32 mouse cellular contexts compared by ENCODE assay signal in the genomic region with DNA sequence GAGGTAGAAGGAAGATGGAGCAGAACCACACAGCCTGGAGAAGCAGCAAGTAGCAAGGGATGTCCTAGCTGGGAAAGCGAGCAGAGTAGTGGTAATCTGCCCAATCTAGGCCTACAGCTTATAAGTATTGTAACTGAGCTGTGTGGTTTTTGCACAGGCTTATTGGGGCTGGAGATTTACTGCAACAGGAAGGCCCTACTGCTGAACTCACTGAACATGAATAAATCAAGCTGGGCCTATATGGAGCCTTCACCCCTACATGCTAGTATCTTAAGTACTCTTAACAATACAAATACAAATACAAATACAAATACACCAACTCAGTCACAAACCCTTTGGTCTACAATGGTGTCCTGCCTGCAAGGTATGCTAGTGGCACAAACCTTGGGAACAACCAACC.
"Had no signal": no experiment of that assay in that cellular context is flagged by ENCODE, and none has a peak within 500 bp of the region (broad histone marks: within the 10 kb centered on the region; RNA-seq: fewer than 3 reads in every experiment).

No protein-coding gene starts in this region.

- H3K27me3 ChIP-seq: limb, embryonic 12.5 days; limb, embryonic 13.5 days; limb, embryonic 15.5 days; liver, embryonic 12.5 days; liver, embryonic 13.5 days; liver, embryonic 15.5 days; lung, embryonic 15.5 days; megakaryocyte, embryonic 14.5 days; midbrain, embryonic 12.5 days; midbrain, embryonic 13.5 days; midbrain, embryonic 15.5 days; neural tube, embryonic 12.5 days; neural tube, embryonic 13.5 days had no signal

- H3K4me2 ChIP-seq: limb, embryonic 12.5 days; limb, embryonic 13.5 days; limb, embryonic 15.5 days; liver, embryonic 11.5 days; liver, embryonic 12.5 days; liver, embryonic 13.5 days; liver, embryonic 15.5 days; lung, embryonic 14.5 days; lung, embryonic 15.5 days; midbrain, embryonic 11.5 days; midbrain, embryonic 12.5 days; midbrain, embryonic 13.5 days; midbrain, embryonic 15.5 days; neural tube, embryonic 12.5 days; neural tube, embryonic 13.5 days had no signal

- H3K9me3 ChIP-seq: limb, embryonic 10.5 days; limb, embryonic 12.5 days; limb, embryonic 13.5 days; limb, embryonic 15.5 days; liver, embryonic 12.5 days; liver, embryonic 13.5 days; liver, embryonic 15.5 days; lung, embryonic 15.5 days; megakaryocyte, embryonic 14.5 days; midbrain, embryonic 12.5 days; midbrain, embryonic 13.5 days; midbrain, embryonic 15.5 days; neural tube, embryonic 12.5 days; neural tube, embryonic 13.5 days had no signal

- H3K4me3 ChIP-seq: limb, embryonic 10.5 days; limb, embryonic 12.5 days; limb, embryonic 13.5 days; limb, embryonic 15.5 days; liver, embryonic 12.5 days; liver, embryonic 13.5 days; liver, embryonic 15.5 days; lung, embryonic 15.5 days; megakaryocyte, embryonic 14.5 days; midbrain, embryonic 10.5 days; midbrain, embryonic 12.5 days; midbrain, embryonic 13.5 days; midbrain, embryonic 15.5 days; myocyte; neural tube, embryonic 12.5 days; neural tube, embryonic 13.5 days had no signal

- H3K4me1 ChIP-seq: limb, embryonic 10.5 days; midbrain, embryonic 10.5 days had no signal

- H3K27ac ChIP-seq: limb, embryonic 10.5 days; limb, embryonic 12.5 days; limb, embryonic 13.5 days; limb, embryonic 15.5 days; liver, embryonic 12.5 days; liver, embryonic 13.5 days; liver, embryonic 14.5 days; liver, embryonic 15.5 days; lung, embryonic 15.5 days; macrophage; midbrain, embryonic 10.5 days; midbrain, embryonic 12.5 days; midbrain, embryonic 13.5 days; midbrain, embryonic 15.5 days; neural tube, embryonic 12.5 days; neural tube, embryonic 13.5 days had no signal

- DNase-seq: left cerebral cortex, postnatal 4 days; liver; liver, embryonic 13.5 days; liver, postnatal 0 days; lung, adult 18-20 months; lung, adult 2 months; lung, embryonic 14.5 days; lung, postnatal 14 days; lung, postnatal 36 days; lung, postnatal 4 days; midbrain, embryonic 14.5 days had no signal

- ATAC-seq: liver, embryonic 12.5 days; liver, postnatal 0 days; lung, postnatal 0 days; midbrain, embryonic 13.5 days; midbrain, embryonic 15.5 days; midbrain, embryonic 16.5 days had no signal

- H3K9ac ChIP-seq: limb, embryonic 12.5 days; limb, embryonic 13.5 days; limb, embryonic 15.5 days; liver, embryonic 12.5 days; liver, embryonic 13.5 days; liver, embryonic 14.5 days; liver, embryonic 15.5 days; liver, postnatal 0 days; lung, embryonic 14.5 days; lung, embryonic 15.5 days; midbrain, embryonic 12.5 days; midbrain, embryonic 13.5 days; midbrain, embryonic 15.5 days; neural tube, embryonic 12.5 days; neural tube, embryonic 13.5 days had no signal

- H3K36me3 ChIP-seq: lung, embryonic 15.5 days; midbrain, embryonic 13.5 days; midbrain, embryonic 15.5 days; neural tube, embryonic 12.5 days; neural tube, embryonic 13.5 days had no signal
